Mouse (Mus musculus) bone marrow macrophage, adult 2 months (primary cell): ENCODE measurements around the gene Fxyd6. TPM values are rescaled to one million over a fixed set of nuclear protein-coding genes. Genes with fewer than 3 reads are reported as not detected.

Experiments used
- H3K27ac ChIP-seq: 2 replicates; pipeline ENCODE4 v1.5.1; 2012; ENCODE audit warnings: low read depth, low read length; ENCODE audit not compliant: insufficient read depth
- H3K4me1 ChIP-seq: 2 replicates; pipeline ENCODE4 v1.6.1; 2012; ENCODE audit warnings: low read length; ENCODE audit not compliant: control insufficient read depth, insufficient read depth
- H3K4me3 ChIP-seq: 2 replicates; pipeline ENCODE4 v1.5.1; 2012; ENCODE audit warnings: mild to moderate bottlenecking, low read length, moderate library complexity; ENCODE audit not compliant: insufficient read depth
- CTCF ChIP-seq: IDR thresholded peaks from 2 replicates; pipeline ENCODE4 v1.5.1; 2012; ENCODE audit warnings: low read depth, mild to moderate bottlenecking, low read length, moderate library complexity
- POLR2A ChIP-seq: IDR thresholded peaks from 2 replicates; pipeline ENCODE4 v1.6.1; 2012; ENCODE audit warnings: mild to moderate bottlenecking, low read depth, low read length, borderline replicate concordance
- polyA plus RNA-seq: library from polyadenylated mRNA; stranded (reverse); fragments of >200 nt; gene quantifications from 2 replicates; pipeline ENCODE4 v1.2.4, GENCODE M21; 2012; ENCODE audit not compliant: missing spikeins, insufficient read depth, insufficient read length

Gene Fxyd6
- polyA plus RNA-seq, 1 experiment = not detected

- H3K4me3 ChIP-seq = no peak overlapping the region
Observed at GRCm38 (mm10) chr9:45373896-45374295, 3.9 kb downstream of the Fxyd6 start.

GRCm38 (mm10) chr9:45374988-45375502 is 5.1 kb downstream of the Fxyd6 start:
- no peak for TF ChIP-seq POLR2A
- no peak for TF ChIP-seq CTCF
- Histone ChIP-seq H3K4me1 (no peaks in the 10 kb centered on the region), H3K4me3 (no peak overlapping the region), H3K27ac (no peak overlapping the region)

More at GRCm38 (mm10) chr9:45373896-45374295, 3.9 kb downstream of the Fxyd6 start:
- Histone ChIP-seq H3K27ac (no peak overlapping the region), H3K4me1 (0 out of 2 replicates have a peak, but pooled peaks cover under 1% of the 10 kb centered on the region)
- TF ChIP-seq POLR2A (no peak), CTCF (no peak)

GRCm38 (mm10) chr9:45376427-45376826 is 6.4 kb downstream of the Fxyd6 start:
- TF ChIP-seq POLR2A (no peak), CTCF (no peak)
- H3K27ac ChIP-seq = no peak overlapping the region
- H3K4me3 ChIP-seq = no peak overlapping the region
- no peaks in the 10 kb centered on the region for H3K4me1 ChIP-seq

GRCm38 (mm10) chr9:45376883-45377282 is 6.9 kb downstream of the Fxyd6 start:
- Histone ChIP-seq H3K4me1 (no peaks in the 10 kb centered on the region), H3K4me3 (no peak overlapping the region), H3K27ac (no peak overlapping the region)
- no peak for TF ChIP-seq POLR2A

GRCm38 (mm10) chr9:45380411-45381251 is 10.6 kb downstream of the Fxyd6 start:
- H3K27ac ChIP-seq = no peak overlapping the region
- H3K4me3 ChIP-seq = no peak overlapping the region
- TF ChIP-seq POLR2A (no peak), CTCF (no peak)
- no peaks in the 10 kb centered on the region for H3K4me1 ChIP-seq

GRCm38 (mm10) chr9:45382336-45382735 is 12.4 kb downstream of the Fxyd6 start:
- Histone ChIP-seq H3K4me3 (no peak overlapping the region), H3K4me1 (peaks cover 4% of the 10 kb centered on the region), H3K27ac (no peak overlapping the region)
- TF ChIP-seq CTCF (no peak), POLR2A (no peak)

- H3K27ac ChIP-seq = no peak overlapping the region
- H3K4me3 ChIP-seq = no peak overlapping the region
- H3K4me1 ChIP-seq = peaks cover 4% of the 10 kb centered on the region
- TF ChIP-seq CTCF = no peak
- TF ChIP-seq POLR2A = no peak
Observed at GRCm38 (mm10) chr9:45382834-45383233, 12.8 kb downstream of the Fxyd6 start.

GRCm38 (mm10) chr9:45383883-45384282 is 13.9 kb downstream of the Fxyd6 start:
- TF ChIP-seq CTCF (no peak), POLR2A (no peak)

GRCm38 (mm10) chr9:45386698-45387097 is 16.7 kb downstream of the Fxyd6 start:
- Histone ChIP-seq H3K27ac (no peak overlapping the region), H3K4me3 (no peak overlapping the region), H3K4me1 (peaks cover 4% of the 10 kb centered on the region)
- TF ChIP-seq POLR2A (no peak), CTCF (no peak)

More at GRCm38 (mm10) chr9:45383883-45384282, 13.9 kb downstream of the Fxyd6 start:
- Histone ChIP-seq H3K4me3 (no peak overlapping the region), H3K4me1 (peaks cover 4% of the 10 kb centered on the region), H3K27ac (no peak overlapping the region)

GRCm38 (mm10) chr9:45388385-45388994 is 18.5 kb downstream of the Fxyd6 start:
- Histone ChIP-seq H3K4me1 (peaks cover 4% of the 10 kb centered on the region), H3K4me3 (no peak overlapping the region), H3K27ac (no peak overlapping the region)
- TF ChIP-seq POLR2A = no peak
- TF ChIP-seq CTCF = peak; percentile 88
